Mouse (Mus musculus) brain, embryonic 14.5 days (tissue): ENCODE data around the gene Zbtb3.

ENCODE experiments used
- CTCF ChIP-seq: fragments of 200-500 bp; IDR thresholded peaks from 2 replicates; pipeline ENCODE4 v1.5.1; 2012; ENCODE audit warnings: inconsistent platforms, mild to moderate bottlenecking, moderate library complexity, borderline replicate concordance; ENCODE audit not compliant: insufficient read depth, insufficient read length; ENCODE audit errors: extremely low read depth
- POLR2A ChIP-seq: fragments of 200-500 bp; IDR thresholded peaks from 2 replicates; pipeline ENCODE4 v1.6.1; 2012; ENCODE audit warnings: mild to moderate bottlenecking, inconsistent platforms, borderline replicate concordance; ENCODE audit not compliant: poor library complexity, insufficient read depth, insufficient read length, severe bottlenecking; ENCODE audit errors: extremely low read depth

DNA sequence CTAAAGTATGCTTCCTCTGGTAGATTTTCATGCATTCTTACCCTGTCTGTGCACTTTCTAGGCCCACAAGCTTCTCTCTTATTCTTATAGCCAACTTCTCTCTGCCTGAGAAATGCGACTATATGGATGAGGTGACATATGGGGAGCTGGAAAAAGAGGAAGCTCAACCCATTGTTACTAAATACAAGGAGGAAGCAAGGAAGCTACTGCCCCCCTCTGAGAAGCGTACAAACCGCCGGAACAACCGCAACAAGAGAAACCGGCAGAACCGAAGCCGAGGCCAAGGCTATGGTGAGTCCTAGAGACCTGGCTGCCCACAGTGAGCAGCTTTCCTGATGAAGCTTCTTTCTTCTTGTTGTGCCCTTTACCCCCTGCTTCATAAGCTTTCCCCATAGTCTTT, 27.3 kb downstream of the Zbtb3 start, which contains the start of gene AC129217.1:
- TF ChIP-seq CTCF (no peak), POLR2A (no peak)
